In the genomic region with DNA sequence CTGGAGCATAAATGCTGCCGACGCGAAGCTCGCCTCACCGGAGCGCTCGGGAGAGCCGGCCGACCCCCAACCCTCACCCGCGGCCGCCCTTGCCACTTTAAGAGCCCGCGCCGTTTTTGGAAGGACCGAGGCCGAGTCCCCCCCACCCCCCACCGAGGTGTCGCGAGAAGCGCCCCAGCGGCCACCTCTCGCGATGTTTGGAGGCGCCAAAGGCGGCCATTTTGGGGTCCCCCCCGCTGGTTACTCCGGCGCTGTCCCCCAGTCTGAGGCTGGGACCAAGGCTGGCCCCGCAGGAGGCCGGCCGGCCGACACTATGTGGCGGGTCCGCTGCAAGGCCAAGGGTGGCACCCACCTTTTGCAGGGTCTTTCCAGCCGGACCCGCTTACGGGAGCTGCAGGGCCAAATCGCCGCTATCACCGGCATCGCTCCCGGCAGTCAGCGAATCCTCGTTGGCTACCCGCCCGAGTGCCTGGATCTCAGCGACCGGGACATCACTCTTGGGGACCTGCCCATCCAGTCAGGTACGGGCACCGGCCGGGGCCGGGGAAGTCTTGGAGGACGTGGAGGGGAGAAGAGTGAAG, we compare ENCODE assay signal across 8 mouse cellular contexts. TPM values are rescaled to one million over a fixed set of nuclear protein-coding genes. Genes with fewer than 3 reads are reported as not detected.
A peak's percentile ranks its signal among the peaks of the same experiment; 100 is the strongest.
DNase-seq lines count a peak whose midpoint lies in the region; ATAC-seq lines count a peak whose summit lies in the region.

TSS of gene Yod1 (plus strand) at position 37 of the 581 bp plus-strand sequence.

- peak; percentile 70 for ATAC-seq in hindbrain, embryonic 13.5 days (ENCODE audit: low FRiP score)

- peak within 1 kb of the TSS; percentile 98 for H3K4me2 ChIP-seq in hindbrain, embryonic 13.5 days

- DNase-seq in R1 (ENCODE audit: low read depth, low spot score): peak; percentile 87
- peak; percentile 97 to 98 for DNase-seq in cerebellum, postnatal 14 days
- DNase-seq in frontal cortex, postnatal 14 days (ENCODE audit: low spot score in 2 of 2): peak; percentile 78 to 79
- peak; percentile 84 to 89 for DNase-seq in layer of hippocampus, postnatal 25 days (ENCODE audit: extremely low spot score in 1 of 2, low spot score in 1 of 2)
- peak; percentile 92 for DNase-seq in lung, postnatal 14 days
- DNase-seq in ovary, postnatal 36 days (ENCODE audit: low spot score): peak; percentile 89
- peak; percentile 92 for DNase-seq in thymus, postnatal 14 days

- H3K4me1 ChIP-seq in hindbrain, embryonic 13.5 days (replicated peaks): peaks cover 29% of the 10 kb centered on the region

- under 1% methylated on average over 53 of the region's 54 CpGs for whole genome bisulfite sequencing in hindbrain, embryonic 13.5 days

- H3K36me3 ChIP-seq in hindbrain, embryonic 13.5 days: peaks cover 13% of the 10 kb centered on the region

- peak within 1 kb of the TSS; percentile 97 for H3K9ac ChIP-seq in hindbrain, embryonic 13.5 days

- H3K27ac ChIP-seq in hindbrain, embryonic 13.5 days: peak within 1 kb of the TSS; percentile 91

- H3K9me3 ChIP-seq in hindbrain, embryonic 13.5 days: no peaks in the 10 kb centered on the region

- no peaks in the 10 kb centered on the region for H3K27me3 ChIP-seq in hindbrain, embryonic 13.5 days

- H3K4me3 ChIP-seq in hindbrain, embryonic 13.5 days: peak within 1 kb of the TSS; percentile 87

RNA-seq across cellular contexts. Expression of gene Yod1, which starts in this region (rescaled TPM):
- 18.4 and 21.7 TPM in 2 replicates for polyA plus RNA-seq in hindbrain, embryonic 13.5 days (2015; fragmentation: Nextera tagmentation; extraction: Ambion mirVana)
- 10 to 100 TPM; 15.3 to 17.6 TPM for total RNA-seq in layer of hippocampus, postnatal 25 days (2021)

Comparison
In these comparisons a context has a peak if more than half of its experiments do, and no peak if none do; other contexts are left out.
1. Peak in every context shown above with its lines: DNase-seq, ATAC-seq, H3K4me3 ChIP-seq and H3K27ac ChIP-seq.